Mouse (Mus musculus): ENCODE measurements around the gene Trub1. TPM values are rescaled to one million over a fixed set of nuclear protein-coding genes. Genes with fewer than 3 reads are reported as not detected.
A peak's percentile ranks its signal among the peaks of the same experiment; 100 is the strongest.

Gene Trub1
- polyA plus RNA-seq, 1 experiment from 2014 or later, result 13.6 TPM

- H3K4me2 ChIP-seq (replicated peaks), result 0 out of 2 replicates have a peak overlapping the region, but pooled peaks have one; percentile 1
- H3K9ac ChIP-seq, result no peak overlapping the region
- H3K27ac ChIP-seq, result no peak overlapping the region
- 0 out of 2 replicates have a peak, but pooled peaks cover 5% of the 10 kb centered on the region for H3K4me1 ChIP-seq (replicated peaks; ENCODE audit: control insufficient read depth, insufficient read depth, low read length)
- ATAC-seq (ENCODE audit: low FRiP score) (no peak), DNase-seq (ENCODE audit: low spot score) (no peak)
- 21% methylated on average over 16 of the region's 17 CpGs for WGBS
- no peak overlapping the region for H3K4me3 ChIP-seq (replicated peaks; ENCODE audit: low read length)
- H3K36me3 ChIP-seq (replicated peaks; ENCODE audit: control insufficient read depth, insufficient read depth), result no peaks in the 10 kb centered on the region
- no peaks in the 10 kb centered on the region for H3K9me3 ChIP-seq (ENCODE audit: control insufficient read depth, low read length)
- no peaks in the 10 kb centered on the region for H3K27me3 ChIP-seq (ENCODE audit: control insufficient read depth, insufficient read depth, low read length)
Observed at GRCm38 (mm10) chr19:57417800-57418580, 34.7 kb upstream of the Trub1 start.

DNA sequence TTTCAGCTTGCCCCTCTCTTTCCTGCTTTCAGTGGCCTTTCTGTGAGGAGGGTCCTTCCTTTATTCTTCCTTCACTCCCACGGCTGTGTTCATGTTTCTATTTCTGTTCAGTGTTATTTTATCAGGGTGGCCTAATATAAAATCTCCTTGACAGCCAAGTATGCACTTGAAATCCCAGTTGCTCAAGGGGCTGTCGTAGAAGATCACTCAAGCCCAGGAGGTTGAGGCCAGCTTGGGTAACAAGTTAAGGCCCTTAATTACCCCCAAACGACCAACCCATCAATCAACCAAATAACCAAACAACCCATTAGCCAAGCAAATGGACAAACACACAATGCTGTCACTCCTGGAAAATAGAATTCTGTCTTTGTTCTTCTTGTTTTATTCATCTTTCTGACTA, 29.3 kb upstream of the Trub1 start:
- H3K4me1 ChIP-seq (replicated peaks; ENCODE audit: control insufficient read depth, insufficient read depth, low read length), result 0 out of 2 replicates have a peak, but pooled peaks cover 2% of the 10 kb centered on the region
- 39% methylated on average over 3 of the region's 3 CpGs for WGBS
- H3K4me3 ChIP-seq (replicated peaks; ENCODE audit: low read length), result no peak overlapping the region
- no peak overlapping the region for H3K27ac ChIP-seq
- H3K9me3 ChIP-seq (ENCODE audit: control insufficient read depth, low read length), result no peaks in the 10 kb centered on the region
- DNase-seq (ENCODE audit: low spot score) (no peak), ATAC-seq (ENCODE audit: low FRiP score) (no peak)
- no peak overlapping the region for H3K4me2 ChIP-seq (replicated peaks)
- no peaks in the 10 kb centered on the region for H3K36me3 ChIP-seq (replicated peaks; ENCODE audit: control insufficient read depth, insufficient read depth)
- H3K27me3 ChIP-seq (ENCODE audit: control insufficient read depth, insufficient read depth, low read length), result no peaks in the 10 kb centered on the region
- no peak overlapping the region for H3K9ac ChIP-seq

GRCm38 (mm10) chr19:57425296-57425695, 27.4 kb upstream of the Trub1 start:
- Histone ChIP-seq H3K4me3 (replicated peaks; ENCODE audit: low read length) (no peak overlapping the region), H3K4me2 (replicated peaks) (no peak overlapping the region), H3K27me3 (ENCODE audit: control insufficient read depth, insufficient read depth, low read length) (no peaks in the 10 kb centered on the region), H3K4me1 (replicated peaks; ENCODE audit: control insufficient read depth, insufficient read depth, low read length) (no peaks in the 10 kb centered on the region), H3K9me3 (ENCODE audit: control insufficient read depth, low read length) (no peaks in the 10 kb centered on the region), H3K27ac (no peak overlapping the region), H3K36me3 (replicated peaks; ENCODE audit: control insufficient read depth, insufficient read depth) (no peaks in the 10 kb centered on the region), H3K9ac (no peak overlapping the region)
- ATAC-seq (ENCODE audit: low FRiP score) (no peak), DNase-seq (ENCODE audit: low spot score) (no peak)
- WGBS, result 95% methylated on average over 15 of the region's 15 CpGs

GRCm38 (mm10) chr19:57426841-57427240, 25.9 kb upstream of the Trub1 start:
- H3K36me3 ChIP-seq (replicated peaks; ENCODE audit: control insufficient read depth, insufficient read depth), result no peaks in the 10 kb centered on the region
- DNase-seq (ENCODE audit: low spot score) (no peak), ATAC-seq (ENCODE audit: low FRiP score) (no peak)
- no peak overlapping the region for H3K27ac ChIP-seq
- H3K27me3 ChIP-seq (ENCODE audit: control insufficient read depth, insufficient read depth, low read length), result no peaks in the 10 kb centered on the region
- H3K4me2 ChIP-seq (replicated peaks), result no peak overlapping the region
- WGBS, result 93% methylated on average over 8 of the region's 8 CpGs
- no peak overlapping the region for H3K4me3 ChIP-seq (replicated peaks; ENCODE audit: low read length)
- no peaks in the 10 kb centered on the region for H3K4me1 ChIP-seq (replicated peaks; ENCODE audit: control insufficient read depth, insufficient read depth, low read length)
- H3K9me3 ChIP-seq (ENCODE audit: control insufficient read depth, low read length), result no peaks in the 10 kb centered on the region
- no peak overlapping the region for H3K9ac ChIP-seq

DNA sequence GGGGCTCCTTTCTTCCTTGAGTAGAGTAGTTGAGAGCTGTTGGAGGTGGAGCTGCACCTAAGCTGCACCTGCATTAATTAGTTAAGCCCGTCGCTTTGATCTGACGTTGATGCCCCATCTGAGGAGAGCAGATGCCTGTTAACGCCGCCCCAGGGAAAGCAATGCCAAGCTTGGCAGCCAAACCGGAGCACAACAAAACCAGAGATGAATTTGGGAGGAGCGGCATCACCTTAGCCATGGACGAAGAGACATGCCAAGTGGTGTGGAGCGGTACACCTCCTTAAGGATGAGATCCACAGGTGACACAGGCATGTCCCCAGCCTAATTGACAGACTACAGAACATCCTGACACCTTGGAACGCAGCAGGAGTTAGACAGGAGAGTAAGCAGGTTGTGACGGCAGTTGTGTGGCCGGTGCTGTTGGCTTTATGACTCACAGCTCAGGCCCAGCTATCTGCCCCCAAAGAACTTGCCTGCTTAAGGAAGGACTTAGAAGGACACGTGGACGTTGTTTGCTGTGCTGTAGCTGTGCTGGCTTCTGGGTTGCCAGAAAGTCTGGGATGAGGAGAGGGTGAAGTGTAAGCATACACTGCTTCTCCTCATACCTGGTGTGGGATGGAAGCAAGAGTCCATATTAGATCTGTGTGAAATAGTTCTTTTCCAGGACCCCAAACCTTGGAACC, 24.8 kb upstream of the Trub1 start:
- no peak overlapping the region for H3K4me3 ChIP-seq (replicated peaks; ENCODE audit: low read length)
- H3K4me2 ChIP-seq (replicated peaks), result no peak overlapping the region
- no peaks in the 10 kb centered on the region for H3K9me3 ChIP-seq (ENCODE audit: control insufficient read depth, low read length)
- 0 out of 2 replicates have a peak, but pooled peaks cover 1% of the 10 kb centered on the region for H3K4me1 ChIP-seq (replicated peaks; ENCODE audit: control insufficient read depth, insufficient read depth, low read length)
- H3K27me3 ChIP-seq (ENCODE audit: control insufficient read depth, insufficient read depth, low read length), result no peaks in the 10 kb centered on the region
- no peak overlapping the region for H3K27ac ChIP-seq
- no peak for ATAC-seq (ENCODE audit: low FRiP score)
- H3K9ac ChIP-seq, result no peak overlapping the region
- DNase-seq (ENCODE audit: low spot score), result no peak
- no peaks in the 10 kb centered on the region for H3K36me3 ChIP-seq (replicated peaks; ENCODE audit: control insufficient read depth, insufficient read depth)
- 80% methylated on average over 14 of the region's 14 CpGs for WGBS

DNA sequence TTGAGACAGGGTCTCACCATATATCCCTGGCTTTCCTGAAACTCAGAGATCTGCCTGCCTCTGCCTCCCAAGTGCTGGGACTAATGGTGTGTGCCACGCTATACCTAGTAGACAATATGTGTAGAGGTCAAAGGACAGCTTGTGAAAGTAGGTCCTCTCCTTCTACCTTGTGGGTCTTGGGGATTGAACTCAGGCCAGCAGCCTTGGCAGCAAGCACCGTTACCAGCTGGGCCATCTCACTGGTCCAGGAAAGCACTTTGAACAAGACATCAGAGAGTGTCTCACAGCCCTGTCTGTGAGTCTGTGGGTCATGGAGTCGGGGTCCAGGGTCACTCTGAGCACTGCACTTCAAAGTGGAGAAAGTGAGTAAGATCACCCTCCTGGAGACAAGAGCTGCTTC, 24.1 kb upstream of the Trub1 start:
- DNase-seq (ENCODE audit: low spot score) (no peak), ATAC-seq (ENCODE audit: low FRiP score) (no peak)
- Histone ChIP-seq H3K9me3 (ENCODE audit: control insufficient read depth, low read length) (no peaks in the 10 kb centered on the region), H3K36me3 (replicated peaks; ENCODE audit: control insufficient read depth, insufficient read depth) (no peaks in the 10 kb centered on the region), H3K27ac (no peak overlapping the region), H3K4me3 (replicated peaks; ENCODE audit: low read length) (no peak overlapping the region), H3K9ac (no peak overlapping the region), H3K27me3 (ENCODE audit: control insufficient read depth, insufficient read depth, low read length) (no peaks in the 10 kb centered on the region), H3K4me2 (replicated peaks) (no peak overlapping the region), H3K4me1 (replicated peaks; ENCODE audit: control insufficient read depth, insufficient read depth, low read length) (0 out of 2 replicates have a peak, but pooled peaks cover 6% of the 10 kb centered on the region)
- WGBS, result 90% methylated on average over 3 of the region's 3 CpGs

- Histone ChIP-seq H3K4me3 (replicated peaks; ENCODE audit: low read length) (no peak overlapping the region), H3K27ac (no peak overlapping the region), H3K27me3 (ENCODE audit: control insufficient read depth, insufficient read depth, low read length) (no peaks in the 10 kb centered on the region), H3K9me3 (ENCODE audit: control insufficient read depth, low read length) (no peaks in the 10 kb centered on the region), H3K9ac (no peak overlapping the region), H3K4me1 (replicated peaks; ENCODE audit: control insufficient read depth, insufficient read depth, low read length) (0 out of 2 replicates have a peak, but pooled peaks cover 6% of the 10 kb centered on the region), H3K4me2 (replicated peaks) (no peak overlapping the region), H3K36me3 (replicated peaks; ENCODE audit: control insufficient read depth, insufficient read depth) (no peaks in the 10 kb centered on the region)
- 88% methylated on average over 6 of the region's 6 CpGs for WGBS
- no peak for ATAC-seq (ENCODE audit: low FRiP score)
- no peak for DNase-seq (ENCODE audit: low spot score)
Observed at GRCm38 (mm10) chr19:57429926-57430325, 22.8 kb upstream of the Trub1 start.

DNA sequence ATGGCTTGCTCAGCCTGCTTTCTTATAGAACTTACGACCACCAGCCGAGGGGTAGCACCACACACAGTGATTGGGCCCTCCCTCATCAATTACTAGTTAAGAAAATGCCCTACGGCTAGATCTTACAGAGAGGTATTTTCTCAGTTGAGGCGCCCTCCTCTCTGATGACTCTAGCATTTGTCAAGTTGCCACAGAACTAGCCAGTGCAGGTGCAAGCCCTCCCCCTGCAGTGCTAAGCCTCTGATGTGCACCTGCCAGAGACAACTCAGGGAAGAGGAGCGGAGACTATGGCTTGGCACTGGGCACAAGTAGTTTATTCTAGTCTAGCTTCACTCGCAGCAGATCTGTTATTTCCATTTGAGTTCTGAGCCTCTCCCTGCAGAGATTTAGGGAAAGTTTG, 21.2 kb upstream of the Trub1 start:
- ATAC-seq (ENCODE audit: low FRiP score), result no peak
- Histone ChIP-seq H3K4me2 (replicated peaks) (no peak overlapping the region), H3K9ac (no peak overlapping the region), H3K4me3 (replicated peaks; ENCODE audit: low read length) (no peak overlapping the region), H3K27me3 (ENCODE audit: control insufficient read depth, insufficient read depth, low read length) (no peaks in the 10 kb centered on the region), H3K9me3 (ENCODE audit: control insufficient read depth, low read length) (no peaks in the 10 kb centered on the region), H3K36me3 (replicated peaks; ENCODE audit: control insufficient read depth, insufficient read depth) (no peaks in the 10 kb centered on the region), H3K27ac (no peak overlapping the region), H3K4me1 (replicated peaks; ENCODE audit: control insufficient read depth, insufficient read depth, low read length) (0 out of 2 replicates have a peak, but pooled peaks cover 6% of the 10 kb centered on the region)
- no peak for DNase-seq (ENCODE audit: low spot score)
- WGBS, result 55% methylated on average over 6 of the region's 6 CpGs

DNA sequence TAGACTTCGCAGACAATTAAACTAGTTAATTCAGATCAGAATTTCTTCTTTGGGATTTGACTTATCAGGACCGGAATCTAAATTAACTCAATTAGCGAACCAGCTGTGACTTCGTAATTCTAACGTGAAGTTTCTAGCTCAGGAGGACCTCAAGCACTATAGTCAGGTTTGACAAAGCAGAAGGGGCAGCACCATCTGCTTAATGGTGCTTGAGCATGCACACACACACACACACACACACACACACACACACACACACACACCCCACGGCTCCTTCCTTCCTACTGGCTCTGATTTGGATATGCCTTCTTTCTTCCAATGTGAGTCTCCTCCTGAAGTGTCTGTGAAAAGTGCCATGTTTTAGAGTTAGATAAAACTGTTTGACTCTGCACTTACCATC, 18.7 kb upstream of the Trub1 start:
- DNase-seq (ENCODE audit: low spot score) (peak; percentile 48), ATAC-seq (ENCODE audit: low FRiP score) (no peak)
- no peak overlapping the region for H3K4me2 ChIP-seq (replicated peaks)

More for the DNA sequence above, 18.7 kb upstream of the Trub1 start:
- Histone ChIP-seq H3K4me3 (replicated peaks; ENCODE audit: low read length) (no peak overlapping the region), H3K36me3 (replicated peaks; ENCODE audit: control insufficient read depth, insufficient read depth) (no peaks in the 10 kb centered on the region), H3K4me1 (replicated peaks; ENCODE audit: control insufficient read depth, insufficient read depth, low read length) (0 out of 2 replicates have a peak, but pooled peaks cover 6% of the 10 kb centered on the region), H3K9ac (no peak overlapping the region), H3K27me3 (ENCODE audit: control insufficient read depth, insufficient read depth, low read length) (no peaks in the 10 kb centered on the region), H3K27ac (no peak overlapping the region), H3K9me3 (ENCODE audit: control insufficient read depth, low read length) (no peaks in the 10 kb centered on the region)
- WGBS, result 50% methylated on average over 6 of the region's 6 CpGs
